Mouse (Mus musculus): ENCODE data around the gene Nptn. TPM values are rescaled to one million over a fixed set of nuclear protein-coding genes. Genes with fewer than 3 reads are reported as not detected.
A peak's percentile ranks its signal among the peaks of the same experiment; 100 is the strongest.

The Nptn gene
- total RNA-seq, 2 experiments from 2014 or later: 1,057 to 1,077 TPM

DNA sequence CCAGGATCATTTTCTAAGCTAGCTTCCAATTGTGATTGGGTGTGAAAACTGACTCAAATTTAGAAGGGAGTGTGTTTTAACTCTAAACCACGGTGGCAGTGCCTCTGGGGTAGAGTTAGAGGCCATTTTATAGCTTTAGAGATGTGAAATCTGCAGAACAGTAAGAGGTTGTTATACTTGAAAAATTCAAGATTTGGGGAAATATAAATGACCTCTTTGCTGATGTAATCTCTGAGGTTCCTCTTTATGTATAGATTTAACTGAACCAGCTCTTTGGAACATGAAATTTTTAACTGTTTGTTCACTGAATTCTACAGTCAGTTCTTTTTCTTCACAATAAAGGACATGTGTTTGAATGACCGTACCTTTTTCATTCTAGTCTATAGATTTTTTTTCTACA is 48.4 kb downstream of the Nptn start:
- intact Hi-C loops (cut with DNase I): no loop called here

DNA sequence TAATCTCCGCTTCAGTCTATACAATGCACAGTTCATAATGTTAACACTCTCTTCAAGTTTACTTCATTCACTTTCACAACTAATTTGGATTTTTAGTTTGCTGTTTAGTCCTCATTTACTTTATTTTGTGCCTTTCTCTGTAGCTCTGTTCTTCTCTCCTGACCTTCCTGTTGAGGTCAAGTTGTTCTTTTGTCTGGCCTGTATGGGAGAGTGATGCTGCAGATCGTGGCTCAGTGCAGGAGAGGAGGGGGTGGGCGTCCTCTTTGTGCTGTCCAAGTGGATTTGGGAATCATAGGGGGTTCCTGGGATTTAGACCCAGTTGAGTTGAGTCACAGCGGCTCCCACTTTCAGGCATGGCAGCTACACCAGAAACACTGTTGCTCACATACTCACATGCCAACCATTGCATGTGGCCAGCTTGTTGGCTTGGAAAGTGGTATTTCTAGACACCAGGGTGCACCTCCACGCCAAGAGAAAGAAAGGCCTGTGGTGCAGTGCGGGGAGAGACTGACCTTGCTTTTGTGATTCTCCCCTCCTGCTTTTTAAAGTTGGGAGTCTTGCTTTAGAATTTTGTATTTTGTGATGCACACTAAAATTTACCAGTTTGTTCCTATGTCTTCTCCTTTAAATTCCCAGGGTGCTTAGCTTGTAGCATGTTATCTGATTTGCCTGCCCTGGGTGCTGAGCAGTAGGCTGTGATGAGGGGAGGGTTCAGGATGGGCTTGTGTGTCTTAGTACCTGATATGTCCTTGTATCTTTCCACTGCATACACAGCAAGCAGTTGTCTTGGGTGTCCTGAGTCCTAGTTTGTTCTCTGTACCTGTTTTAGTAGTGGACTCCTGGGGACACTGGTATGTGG is 66.6 kb downstream of the Nptn start:
- intact Hi-C loops (cut with DNase I): no loop called here
- no peak for DNase-seq (ENCODE audit: low spot score in 2 of 2)

More for the DNA sequence above, 48.4 kb downstream of the Nptn start:
- no peak for DNase-seq (ENCODE audit: low spot score in 2 of 2)

- intact Hi-C loops (cut with DNase I): no loop called here
- DNase-seq (ENCODE audit: low spot score in 2 of 2): no peak
Measured at GRCm38 (mm10) chr9:58649265-58649626, 67.2 kb downstream of the Nptn start.

DNA sequence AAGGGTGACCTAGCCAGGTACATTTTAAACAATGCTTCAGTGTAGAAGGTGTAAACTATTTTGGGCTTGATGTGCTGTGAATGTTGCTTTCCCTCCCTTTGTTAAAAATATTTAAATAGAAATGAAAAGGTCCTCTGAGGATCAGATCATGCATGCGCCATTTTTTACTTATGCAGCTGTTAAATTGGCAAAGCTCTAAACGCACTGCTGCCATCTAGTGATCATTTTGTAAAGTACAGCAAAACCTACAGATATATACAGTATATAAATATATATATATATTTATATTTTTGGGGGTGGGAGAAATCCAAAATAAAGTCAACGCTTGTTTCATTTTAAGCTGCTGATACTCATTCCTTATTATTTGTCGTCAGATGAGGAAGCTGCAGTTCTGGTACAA is 70.0 kb downstream of the Nptn start:
- DNase-seq (ENCODE audit: low spot score in 2 of 2): peak; percentile 54 to 73
- intact Hi-C loops (cut with DNase I): loop anchor here (2.0 kb wide), 2 partner anchors 73 to 111 kb away; no protein-coding TSS in a partner anchor

- DNase-seq (ENCODE audit: low spot score in 2 of 2): no peak
- intact Hi-C loops (cut with DNase I): no loop called here
Measured at GRCm38 (mm10) chr9:58654494-58654893, 72.5 kb downstream of the Nptn start.

- intact Hi-C loops (cut with DNase I): no loop called here
- no peak for DNase-seq (ENCODE audit: low spot score in 2 of 2)
Measured at GRCm38 (mm10) chr9:58656396-58656795, 74.4 kb downstream of the Nptn start.

GRCm38 (mm10) chr9:58656824-58657223 is 74.8 kb downstream of the Nptn start:
- no peak for DNase-seq (ENCODE audit: low spot score in 2 of 2)
- intact Hi-C loops (cut with DNase I): no loop called here

- intact Hi-C loops (cut with DNase I): loop anchor here (2.0 kb wide), 1 partner anchor 117 kb away; no protein-coding TSS in a partner anchor
- DNase-seq (ENCODE audit: low spot score in 2 of 2): no peak
Measured at GRCm38 (mm10) chr9:58657735-58658512, 75.9 kb downstream of the Nptn start.

- DNase-seq (ENCODE audit: low spot score in 2 of 2): no peak
Measured at GRCm38 (mm10) chr9:58658596-58659309, 76.7 kb downstream of the Nptn start.

GRCm38 (mm10) chr9:58659331-58659730 is 77.3 kb downstream of the Nptn start:
- intact Hi-C loops (cut with DNase I): loop anchor here (2.0 kb wide), 1 partner anchor 119 kb away; no protein-coding TSS in a partner anchor
- DNase-seq (ENCODE audit: low spot score in 2 of 2): no peak

More at GRCm38 (mm10) chr9:58658596-58659309, 76.7 kb downstream of the Nptn start:
- intact Hi-C loops (cut with DNase I): loop anchor here (2.0 kb wide), 1 partner anchor 118 kb away; no protein-coding TSS in a partner anchor

DNA sequence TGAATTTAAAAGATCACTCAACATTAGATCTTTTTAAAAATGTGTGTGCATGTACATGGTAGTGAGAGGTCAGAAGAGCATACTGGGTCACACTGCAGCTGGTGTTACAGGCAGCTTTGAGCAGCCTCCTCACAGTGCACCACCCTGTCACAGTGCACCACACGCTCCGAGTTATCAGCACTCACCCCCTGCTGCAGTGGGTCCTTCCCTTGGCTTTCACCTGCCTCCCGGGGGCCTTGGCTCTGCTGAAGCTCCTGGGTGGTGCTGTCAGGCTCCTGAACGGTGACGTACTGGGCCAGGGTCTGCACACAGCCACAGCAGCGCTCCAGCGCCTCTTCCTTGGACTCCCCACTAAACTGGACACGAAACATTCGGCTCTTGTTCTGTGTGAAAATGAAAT is 77.9 kb downstream of the Nptn start:
- intact Hi-C loops (cut with DNase I): loop anchor here (2.0 kb wide), 1 partner anchor 119 kb away; no protein-coding TSS in a partner anchor
- no peak for DNase-seq (ENCODE audit: low spot score in 2 of 2)

- no peak for DNase-seq (ENCODE audit: low spot score in 2 of 2)
- intact Hi-C loops (cut with DNase I): no loop called here
Measured at GRCm38 (mm10) chr9:58660673-58661072, 78.6 kb downstream of the Nptn start.

DNA sequence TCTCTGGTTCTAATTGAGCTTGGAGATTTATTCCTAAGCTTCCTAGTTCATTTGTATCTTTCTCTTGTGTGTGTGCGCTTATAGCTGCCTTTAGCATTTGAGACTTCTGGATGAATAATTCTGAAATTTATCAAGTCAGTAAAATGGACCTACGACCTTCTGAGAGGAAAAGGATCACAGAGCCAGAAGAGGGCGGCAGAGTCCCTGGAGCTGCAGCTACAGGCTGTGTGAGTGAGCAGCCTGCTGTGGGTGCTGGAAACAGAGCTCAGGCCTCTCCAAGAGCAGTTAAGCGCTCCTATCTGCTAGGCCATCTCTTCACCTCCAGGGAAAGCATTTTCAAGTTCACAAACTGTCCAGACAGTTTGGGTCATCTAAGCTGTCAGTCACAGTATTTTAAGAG is 80.0 kb downstream of the Nptn start:
- no peak for DNase-seq (ENCODE audit: low spot score in 2 of 2)
- intact Hi-C loops (cut with DNase I): no loop called here

DNA sequence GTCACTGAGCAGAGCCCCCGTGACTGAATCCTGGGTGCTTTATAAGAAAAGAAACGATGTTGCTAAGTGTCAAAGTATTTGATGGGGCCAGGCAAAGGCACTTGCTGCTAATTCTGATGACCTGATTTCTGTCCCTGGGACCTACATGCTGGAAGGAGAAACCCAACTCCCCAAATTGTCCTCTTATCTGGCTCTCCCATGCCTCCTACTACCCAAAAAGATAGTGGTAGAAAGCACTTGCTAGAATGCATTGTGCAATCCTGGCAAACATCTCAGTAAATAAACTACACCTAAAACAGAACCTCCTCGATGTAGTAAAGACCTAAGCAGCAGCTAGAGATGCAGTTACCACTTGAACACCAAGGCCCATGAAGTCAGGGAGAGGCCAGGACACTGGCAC is 80.8 kb downstream of the Nptn start:
- DNase-seq (ENCODE audit: low spot score in 2 of 2): no peak
- intact Hi-C loops (cut with DNase I): no loop called here

DNA sequence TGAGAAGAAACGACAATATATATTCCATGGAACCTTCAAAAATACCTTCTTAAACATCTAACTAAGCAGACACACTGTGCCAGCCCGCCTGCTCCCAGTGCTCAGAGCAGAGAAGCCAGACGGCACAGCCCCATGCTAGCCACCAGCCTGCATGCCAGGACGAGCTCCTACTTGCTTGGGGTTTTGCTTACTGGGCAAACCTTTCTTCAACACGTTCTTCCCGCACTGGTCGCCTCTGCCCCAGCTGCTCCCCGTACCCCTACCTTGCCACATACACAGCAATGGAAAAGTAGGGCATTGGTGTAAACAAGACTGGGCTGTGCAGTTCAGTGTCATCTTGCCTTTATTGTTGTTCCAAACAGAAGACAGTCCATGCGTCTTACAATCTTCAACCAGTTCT is 83.5 kb downstream of the Nptn start:
- intact Hi-C loops (cut with DNase I): no loop called here
- no peak for DNase-seq (ENCODE audit: low spot score in 2 of 2)

DNA sequence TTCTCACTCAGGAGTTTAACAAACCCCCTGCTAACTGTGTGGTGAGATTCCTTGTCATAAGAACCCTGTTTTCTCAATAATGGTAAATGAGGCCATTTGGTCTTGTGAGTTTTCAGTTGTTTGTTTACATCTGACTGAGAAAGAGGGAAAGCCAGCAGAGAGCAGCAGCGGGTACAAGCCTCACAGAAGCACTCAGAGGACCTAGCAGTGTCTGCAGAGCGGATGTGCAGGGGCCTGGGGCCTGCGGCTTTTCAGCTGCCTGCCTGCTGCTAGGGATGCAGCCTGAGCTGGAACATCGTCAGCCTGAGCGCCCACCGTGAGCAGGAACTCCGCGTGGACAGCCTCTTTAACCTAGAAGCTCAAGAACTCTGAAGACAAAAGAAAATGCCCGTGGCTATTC is 84.2 kb downstream of the Nptn start:
- DNase-seq (ENCODE audit: low spot score in 2 of 2): no peak
- intact Hi-C loops (cut with DNase I): no loop called here

GRCm38 (mm10) chr9:58667244-58667643 is 85.2 kb downstream of the Nptn start:
- DNase-seq (ENCODE audit: low spot score in 2 of 2): no peak
- intact Hi-C loops (cut with DNase I): no loop called here

GRCm38 (mm10) chr9:58668171-58668570 is 86.1 kb downstream of the Nptn start:
- intact Hi-C loops (cut with DNase I): no loop called here
- DNase-seq (ENCODE audit: low spot score in 2 of 2): no peak

DNA sequence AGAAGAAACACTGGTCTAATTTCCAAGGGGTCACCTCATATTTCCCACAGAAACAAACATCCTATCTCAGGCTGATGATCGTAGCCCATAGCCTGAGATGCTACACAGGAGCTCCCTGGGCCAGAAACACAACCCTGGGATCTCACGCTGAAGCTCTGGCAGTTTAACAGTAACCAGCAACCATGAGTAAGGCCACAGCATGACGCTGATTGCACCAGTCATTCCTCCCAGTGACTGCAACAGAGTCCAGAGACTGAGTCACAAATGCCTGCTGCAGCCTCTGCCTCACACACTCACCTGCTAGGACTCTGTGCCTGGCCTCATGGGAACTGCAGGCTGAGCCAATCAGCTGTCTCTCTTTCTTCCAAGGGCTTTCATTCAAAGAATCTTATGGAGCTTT is 87.0 kb downstream of the Nptn start:
- intact Hi-C loops (cut with DNase I): no loop called here
- no peak for DNase-seq (ENCODE audit: low spot score in 2 of 2)

- no peak for DNase-seq (ENCODE audit: low spot score in 2 of 2)
- intact Hi-C loops (cut with DNase I): no loop called here
Measured at GRCm38 (mm10) chr9:58669819-58670218, 87.8 kb downstream of the Nptn start.
